Mouse (Mus musculus) heart, embryonic 10.5 days (tissue): ENCODE measurements around the gene Klf4. TPM values are rescaled to one million over a fixed set of nuclear protein-coding genes. Genes with fewer than 3 reads are reported as not detected.

Experiments
- DNase-seq: peaks from one replicate; pipeline ENCODE4 v3.0.0-alpha.2; 2017; ENCODE audit warnings: low spot score
- H3K27ac ChIP-seq: fragments of 300-500 bp; sonication (generic); 2 replicates; pipeline ENCODE4 v1.5.1; 2016; ENCODE audit warnings: mild to moderate bottlenecking
- H3K27me3 ChIP-seq: fragments of 300-500 bp; sonication (generic); 2 replicates; pipeline ENCODE4 v1.6.1; 2016; ENCODE audit warnings: mild to moderate bottlenecking; ENCODE audit not compliant: poor library complexity, insufficient read depth, severe bottlenecking
- H3K36me3 ChIP-seq: fragments of 300-500 bp; sonication (generic); 2 replicates; pipeline ENCODE4 v1.6.1; 2016; ENCODE audit warnings: mild to moderate bottlenecking, moderate library complexity
- H3K4me1 ChIP-seq: fragments of 300-500 bp; sonication (generic); 2 replicates; pipeline ENCODE4 v1.6.1; 2016; ENCODE audit warnings: mild to moderate bottlenecking
- H3K4me3 ChIP-seq: fragments of 300-500 bp; sonication (generic); 2 replicates; pipeline ENCODE4 v1.5.1; 2016; ENCODE audit warnings: mild to moderate bottlenecking, moderate library complexity
- H3K9me3 ChIP-seq: fragments of 300-500 bp; sonication (generic); 2 replicates; pipeline ENCODE4 v1.6.1; 2016; ENCODE audit warnings: mild to moderate bottlenecking, moderate library complexity
- WGBS: fragments of 180-500 bp; shearing (Covaris S2); methylation state at CpG from one replicate; pipeline ENCODE4 v1.1.7; 2016; 5-methylcytosine and 5-hydroxymethylcytosine counted together
- polyA plus RNA-seq: library from polyadenylated mRNA; unstranded; fragments of >200 nt; fragmentation: Nextera tagmentation; extraction: Ambion mirVana; gene quantifications from 2 replicates; pipeline ENCODE4 v1.2.1, GENCODE M21; 2016

Klf4 gene
- 2.1 TPM in 2 replicates for polyA plus RNA-seq

- Histone ChIP-seq H3K27me3 (peaks cover 34% of the 10 kb centered on the region), H3K9me3 (no peaks in the 10 kb centered on the region), H3K27ac (peak within 1 kb of the TSS; percentile 96), H3K36me3 (no peaks in the 10 kb centered on the region), H3K4me3 (peak within 1 kb of the TSS; percentile 77), H3K4me1 (peaks cover 27% of the 10 kb centered on the region)
- peak; percentile 93 for DNase-seq
- 0% methylated on average over 83 of the region's 99 CpGs for WGBS
These were observed at the start of gene Klf4 for GRCm38 (mm10) chr4:55532407-55533195. TSS of gene Klf4 (minus strand) at chr4:55532466.

- Histone ChIP-seq H3K27me3 (peaks cover 5% of the 10 kb centered on the region; the same call in 1 of the 2 replicates), H3K9me3 (no peaks in the 10 kb centered on the region), H3K27ac (no peak overlapping the region), H3K36me3 (no peaks in the 10 kb centered on the region), H3K4me1 (no peaks in the 10 kb centered on the region), H3K4me3 (no peak overlapping the region)
- WGBS = 87% methylated on average over 2 of the region's 2 CpGs
- no peak for DNase-seq
These were observed 39.2 kb upstream of the Klf4 start for GRCm38 (mm10) chr4:55571432-55571831.

- Histone ChIP-seq H3K9me3 (no peaks in the 10 kb centered on the region), H3K36me3 (no peaks in the 10 kb centered on the region), H3K27me3 (no peaks in the 10 kb centered on the region), H3K4me3 (no peak overlapping the region), H3K27ac (no peak overlapping the region), H3K4me1 (0 out of 2 replicates have a peak, but pooled peaks cover 6% of the 10 kb centered on the region)
- 83% methylated on average over 9 of the region's 9 CpGs for WGBS
- no peak for DNase-seq
These were observed 35.7 kb upstream of the Klf4 start for GRCm38 (mm10) chr4:55567986-55568385.

- no peak overlapping the region for H3K27ac ChIP-seq
- H3K36me3 ChIP-seq = no peaks in the 10 kb centered on the region
- no peak for DNase-seq
- 0 out of 2 replicates have a peak, but pooled peaks cover 6% of the 10 kb centered on the region for H3K4me1 ChIP-seq
- H3K9me3 ChIP-seq = no peaks in the 10 kb centered on the region
- H3K27me3 ChIP-seq = no peaks in the 10 kb centered on the region
- H3K4me3 ChIP-seq = no peak overlapping the region
- WGBS = 76% methylated on average over 5 of the region's 5 CpGs
These were observed 35.3 kb upstream of the Klf4 start for GRCm38 (mm10) chr4:55567575-55567974.

GRCm38 (mm10) chr4:55564317-55564716 lies 32.1 kb upstream of the Klf4 start:
- Histone ChIP-seq H3K9me3 (no peaks in the 10 kb centered on the region), H3K27ac (no peak overlapping the region), H3K27me3 (0 out of 2 replicates have a peak, but pooled peaks cover 3% of the 10 kb centered on the region), H3K4me3 (no peak overlapping the region), H3K36me3 (no peaks in the 10 kb centered on the region), H3K4me1 (0 out of 2 replicates have a peak, but pooled peaks cover 6% of the 10 kb centered on the region)
- 92% methylated on average over 2 of the region's 2 CpGs for WGBS
- DNase-seq = no peak

GRCm38 (mm10) chr4:55563050-55563449 lies 30.8 kb upstream of the Klf4 start:
- Histone ChIP-seq H3K4me3 (no peak overlapping the region), H3K4me1 (0 out of 2 replicates have a peak, but pooled peaks cover 6% of the 10 kb centered on the region), H3K27me3 (0 out of 2 replicates have a peak, but pooled peaks cover 3% of the 10 kb centered on the region), H3K9me3 (no peaks in the 10 kb centered on the region), H3K36me3 (no peaks in the 10 kb centered on the region), H3K27ac (no peak overlapping the region)
- no peak for DNase-seq
- 56% methylated on average over 8 of the region's 8 CpGs for WGBS

- Histone ChIP-seq H3K4me3 (no peak overlapping the region), H3K27me3 (0 out of 2 replicates have a peak, but pooled peaks cover 3% of the 10 kb centered on the region), H3K36me3 (no peaks in the 10 kb centered on the region), H3K4me1 (0 out of 2 replicates have a peak, but pooled peaks cover 6% of the 10 kb centered on the region), H3K27ac (no peak overlapping the region), H3K9me3 (no peaks in the 10 kb centered on the region)
- no peak for DNase-seq
- 91% methylated on average over 3 of the region's 3 CpGs for WGBS
These were observed 29.8 kb upstream of the Klf4 start for GRCm38 (mm10) chr4:55562062-55562461.

- Histone ChIP-seq H3K4me3 (no peak overlapping the region), H3K9me3 (no peaks in the 10 kb centered on the region), H3K27ac (no peak overlapping the region), H3K36me3 (no peaks in the 10 kb centered on the region), H3K27me3 (no peaks in the 10 kb centered on the region), H3K4me1 (peaks cover 15% of the 10 kb centered on the region)
- WGBS = 87% methylated on average over 12 of the region's 12 CpGs
- no peak for DNase-seq
These were observed 14.6 kb upstream of the Klf4 start for GRCm38 (mm10) chr4:55546869-55547268.

- no peak overlapping the region; the same call in 1 of the 2 replicates for H3K27ac ChIP-seq
- no peaks in the 10 kb centered on the region for H3K9me3 ChIP-seq
- H3K4me1 ChIP-seq = peaks cover 33% of the 10 kb centered on the region
- DNase-seq = no peak
- H3K27me3 ChIP-seq = no peaks in the 10 kb centered on the region
- H3K36me3 ChIP-seq = no peaks in the 10 kb centered on the region
- 15% methylated on average over 2 of the region's 2 CpGs for WGBS
- no peak overlapping the region for H3K4me3 ChIP-seq
These were observed 10.5 kb upstream of the Klf4 start for GRCm38 (mm10) chr4:55542753-55543152.

GRCm38 (mm10) chr4:55541654-55542053 lies 9.4 kb upstream of the Klf4 start:
- no peaks in the 10 kb centered on the region for H3K9me3 ChIP-seq
- H3K4me1 ChIP-seq = peaks cover 33% of the 10 kb centered on the region
- H3K27ac ChIP-seq = no peak overlapping the region
- DNase-seq = no peak
- H3K36me3 ChIP-seq = no peaks in the 10 kb centered on the region
- no peak overlapping the region for H3K4me3 ChIP-seq
- 49% methylated on average over 4 of the region's 4 CpGs for WGBS
- H3K27me3 ChIP-seq = 0 out of 2 replicates have a peak, but pooled peaks cover 8% of the 10 kb centered on the region

- Histone ChIP-seq H3K36me3 (no peaks in the 10 kb centered on the region), H3K9me3 (no peaks in the 10 kb centered on the region), H3K27ac (no peak overlapping the region), H3K4me1 (peaks cover 33% of the 10 kb centered on the region), H3K4me3 (no peak overlapping the region), H3K27me3 (0 out of 2 replicates have a peak, but pooled peaks cover 11% of the 10 kb centered on the region)
- 24% methylated on average over 4 of the region's 4 CpGs for WGBS
- DNase-seq = no peak
These were observed 9.0 kb upstream of the Klf4 start for GRCm38 (mm10) chr4:55541221-55541620.

- no peaks in the 10 kb centered on the region for H3K36me3 ChIP-seq
- no peak for DNase-seq
- no peak overlapping the region for H3K27ac ChIP-seq
- H3K27me3 ChIP-seq = peaks cover 32% of the 10 kb centered on the region
- no peaks in the 10 kb centered on the region for H3K9me3 ChIP-seq
- H3K4me1 ChIP-seq = peaks cover 23% of the 10 kb centered on the region
- H3K4me3 ChIP-seq = no peak overlapping the region
These were observed 2.7 kb upstream of the Klf4 start for GRCm38 (mm10) chr4:55535012-55535411.

- H3K4me3 ChIP-seq = no peak overlapping the region
- H3K36me3 ChIP-seq = no peaks in the 10 kb centered on the region
- peaks cover 25% of the 10 kb centered on the region for H3K4me1 ChIP-seq
- no peak for DNase-seq
- peaks cover 34% of the 10 kb centered on the region for H3K27me3 ChIP-seq
- H3K27ac ChIP-seq = no peak overlapping the region
- no peaks in the 10 kb centered on the region for H3K9me3 ChIP-seq
- 80% methylated on average over 4 of the region's 4 CpGs for WGBS
These were observed 2.2 kb upstream of the Klf4 start for GRCm38 (mm10) chr4:55534510-55534909.
